Mouse (Mus musculus) liver (tissue): Measurements from ENCODE around the gene Gm21304.
"Not testable (repeated sequence)": the region's sequence is repeated elsewhere in the genome, so short reads cannot be mapped to it uniquely, and the experiment has no call there.

Experiments
- DNase-seq: peaks from one replicate; pipeline ENCODE4 v3.0.0-alpha.2; 2020; ENCODE audit warnings: mixed read lengths

Gm21304 gene

DNA sequence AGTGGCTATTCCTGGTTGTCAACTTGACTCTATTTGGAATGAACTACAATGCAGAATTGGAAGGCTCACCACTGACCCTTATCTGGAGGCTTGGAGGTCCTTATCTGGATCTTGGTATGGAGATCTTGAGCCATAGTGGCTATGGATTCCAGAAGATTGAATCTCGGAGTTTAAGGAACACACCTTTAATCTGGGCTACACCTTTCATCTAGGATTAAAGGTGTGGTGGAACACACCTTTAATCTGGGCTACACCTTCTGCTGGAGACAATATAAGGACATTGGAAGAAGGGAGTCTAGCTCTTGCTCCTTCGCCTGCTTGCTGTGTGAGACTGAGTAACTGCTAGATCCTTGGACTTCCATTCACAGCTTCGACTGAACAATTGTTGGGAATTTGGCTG lies at the start of gene Gm21304:
Gene Gm21304, plus strand, starts transcription at position 301 of the 400 bp plus-strand sequence.
- DNase-seq = not testable (repeated sequence)

DNA sequence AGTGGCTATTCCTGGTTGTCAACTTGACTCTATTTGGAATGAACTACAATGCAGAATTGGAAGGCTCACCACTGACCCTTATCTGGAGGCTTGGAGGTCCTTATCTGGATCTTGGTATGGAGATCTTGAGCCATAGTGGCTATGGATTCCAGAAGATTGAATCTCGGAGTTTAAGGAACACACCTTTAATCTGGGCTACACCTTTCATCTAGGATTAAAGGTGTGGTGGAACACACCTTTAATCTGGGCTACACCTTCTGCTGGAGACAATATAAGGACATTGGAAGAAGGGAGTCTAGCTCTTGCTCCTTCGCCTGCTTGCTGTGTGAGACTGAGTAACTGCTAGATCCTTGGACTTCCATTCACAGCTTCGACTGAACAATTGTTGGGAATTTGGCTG lies 25.6 kb upstream of the Gm21304 start, which contains the start of gene Gm21293:
Gene Gm21293, plus strand, starts transcription at position 301 of the 400 bp plus-strand sequence.
- not testable (repeated sequence) for DNase-seq

DNA sequence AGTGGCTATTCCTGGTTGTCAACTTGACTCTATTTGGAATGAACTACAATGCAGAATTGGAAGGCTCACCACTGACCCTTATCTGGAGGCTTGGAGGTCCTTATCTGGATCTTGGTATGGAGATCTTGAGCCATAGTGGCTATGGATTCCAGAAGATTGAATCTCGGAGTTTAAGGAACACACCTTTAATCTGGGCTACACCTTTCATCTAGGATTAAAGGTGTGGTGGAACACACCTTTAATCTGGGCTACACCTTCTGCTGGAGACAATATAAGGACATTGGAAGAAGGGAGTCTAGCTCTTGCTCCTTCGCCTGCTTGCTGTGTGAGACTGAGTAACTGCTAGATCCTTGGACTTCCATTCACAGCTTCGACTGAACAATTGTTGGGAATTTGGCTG lies 17.1 kb upstream of the Gm21304 start, which contains the start of gene Gm6763:
Gene Gm6763, plus strand, starts transcription at position 301 of the 400 bp plus-strand sequence.
- DNase-seq = not testable (repeated sequence)

DNA sequence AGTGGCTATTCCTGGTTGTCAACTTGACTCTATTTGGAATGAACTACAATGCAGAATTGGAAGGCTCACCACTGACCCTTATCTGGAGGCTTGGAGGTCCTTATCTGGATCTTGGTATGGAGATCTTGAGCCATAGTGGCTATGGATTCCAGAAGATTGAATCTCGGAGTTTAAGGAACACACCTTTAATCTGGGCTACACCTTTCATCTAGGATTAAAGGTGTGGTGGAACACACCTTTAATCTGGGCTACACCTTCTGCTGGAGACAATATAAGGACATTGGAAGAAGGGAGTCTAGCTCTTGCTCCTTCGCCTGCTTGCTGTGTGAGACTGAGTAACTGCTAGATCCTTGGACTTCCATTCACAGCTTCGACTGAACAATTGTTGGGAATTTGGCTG lies 8.6 kb upstream of the Gm21304 start, which contains the start of gene Gm8764:
Gene Gm8764, plus strand, starts transcription at position 301 of the 400 bp plus-strand sequence.
- DNase-seq = not testable (repeated sequence)

DNA sequence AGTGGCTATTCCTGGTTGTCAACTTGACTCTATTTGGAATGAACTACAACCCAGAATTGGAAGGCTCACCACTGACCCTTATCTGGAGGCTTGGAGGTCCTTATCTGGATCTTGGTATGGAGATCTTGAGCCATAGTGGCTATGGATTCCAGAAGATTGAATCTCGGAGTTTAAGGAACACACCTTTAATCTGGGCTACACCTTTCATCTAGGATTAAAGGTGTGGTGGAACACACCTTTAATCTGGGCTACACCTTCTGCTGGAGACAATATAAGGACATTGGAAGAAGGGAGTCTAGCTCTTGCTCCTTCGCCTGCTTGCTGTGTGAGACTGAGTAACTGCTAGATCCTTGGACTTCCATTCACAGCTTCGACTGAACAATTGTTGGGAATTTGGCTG lies 8.4 kb downstream of the Gm21304 start, which contains the start of gene Gm21312:
Gene Gm21312, plus strand, starts transcription at position 301 of the 400 bp plus-strand sequence.
- not testable (repeated sequence) for DNase-seq

DNA sequence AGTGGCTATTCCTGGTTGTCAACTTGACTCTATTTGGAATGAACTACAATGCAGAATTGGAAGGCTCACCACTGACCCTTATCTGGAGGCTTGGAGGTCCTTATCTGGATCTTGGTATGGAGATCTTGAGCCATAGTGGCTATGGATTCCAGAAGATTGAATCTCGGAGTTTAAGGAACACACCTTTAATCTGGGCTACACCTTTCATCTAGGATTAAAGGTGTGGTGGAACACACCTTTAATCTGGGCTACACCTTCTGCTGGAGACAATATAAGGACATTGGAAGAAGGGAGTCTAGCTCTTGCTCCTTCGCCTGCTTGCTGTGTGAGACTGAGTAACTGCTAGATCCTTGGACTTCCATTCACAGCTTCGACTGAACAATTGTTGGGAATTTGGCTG lies 16.9 kb downstream of the Gm21304 start, which contains the start of gene Gm20765:
Gene Gm20765, plus strand, starts transcription at position 301 of the 400 bp plus-strand sequence.
- not testable (repeated sequence) for DNase-seq

DNA sequence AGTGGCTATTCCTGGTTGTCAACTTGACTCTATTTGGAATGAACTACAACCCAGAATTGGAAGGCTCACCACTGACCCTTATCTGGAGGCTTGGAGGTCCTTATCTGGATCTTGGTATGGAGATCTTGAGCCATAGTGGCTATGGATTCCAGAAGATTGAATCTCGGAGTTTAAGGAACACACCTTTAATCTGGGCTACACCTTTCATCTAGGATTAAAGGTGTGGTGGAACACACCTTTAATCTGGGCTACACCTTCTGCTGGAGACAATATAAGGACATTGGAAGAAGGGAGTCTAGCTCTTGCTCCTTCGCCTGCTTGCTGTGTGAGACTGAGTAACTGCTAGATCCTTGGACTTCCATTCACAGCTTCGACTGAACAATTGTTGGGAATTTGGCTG lies 25.4 kb downstream of the Gm21304 start, which contains the start of gene Gm4340:
Gene Gm4340, plus strand, starts transcription at position 301 of the 400 bp plus-strand sequence.
- not testable (repeated sequence) for DNase-seq

DNA sequence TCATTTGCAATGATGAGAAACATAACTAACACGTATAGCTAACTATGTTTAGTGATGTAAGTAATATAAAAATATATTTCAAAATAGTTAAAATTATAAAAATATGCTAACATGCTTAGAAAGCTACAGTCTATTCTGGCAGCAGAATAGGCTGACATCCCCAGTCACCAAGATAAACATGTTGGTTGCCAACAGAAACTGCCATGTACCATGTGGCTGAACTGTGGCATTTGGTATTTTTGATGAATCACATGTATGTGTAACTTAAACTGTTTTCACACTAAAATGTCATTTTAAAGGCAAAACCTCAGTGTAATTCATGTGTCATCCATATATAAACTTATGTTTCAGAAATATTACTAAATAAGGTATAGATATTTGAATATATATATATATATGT lies 41.3 kb downstream of the Gm21304 start:
- no peak for DNase-seq

DNA sequence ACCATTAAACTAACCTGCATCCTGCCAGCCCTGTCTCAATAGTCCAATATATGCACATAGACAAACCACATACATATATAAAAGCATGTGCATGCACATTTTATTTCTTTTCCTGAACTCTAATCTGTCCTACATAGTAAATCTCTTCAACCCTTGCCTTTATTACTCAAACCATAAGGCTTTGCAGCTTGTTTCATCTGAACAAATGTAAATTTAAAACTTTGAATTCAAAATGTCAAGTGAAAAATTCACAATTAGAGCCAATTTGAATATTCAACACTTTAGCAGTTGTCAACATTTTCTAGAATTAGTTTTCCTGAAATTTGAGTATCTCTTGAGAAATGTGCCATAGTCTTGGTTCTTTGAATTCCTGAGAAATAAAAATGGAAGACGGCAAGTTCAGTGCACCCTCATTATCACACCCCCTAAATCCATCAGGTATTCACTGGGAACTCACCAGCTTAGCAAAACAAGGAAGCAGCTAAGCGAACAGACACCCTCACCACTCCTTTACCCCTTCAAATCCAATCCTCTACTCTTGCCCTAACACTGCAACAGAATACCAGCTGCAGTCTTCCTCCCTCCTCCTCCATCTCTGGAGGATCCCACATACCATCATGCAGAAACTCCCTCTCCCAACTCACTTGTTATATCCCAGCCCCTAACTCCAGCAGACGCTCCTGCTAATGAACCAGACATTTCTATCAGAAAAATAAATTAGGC lies 42.1 kb downstream of the Gm21304 start:
- no peak for DNase-seq

DNA sequence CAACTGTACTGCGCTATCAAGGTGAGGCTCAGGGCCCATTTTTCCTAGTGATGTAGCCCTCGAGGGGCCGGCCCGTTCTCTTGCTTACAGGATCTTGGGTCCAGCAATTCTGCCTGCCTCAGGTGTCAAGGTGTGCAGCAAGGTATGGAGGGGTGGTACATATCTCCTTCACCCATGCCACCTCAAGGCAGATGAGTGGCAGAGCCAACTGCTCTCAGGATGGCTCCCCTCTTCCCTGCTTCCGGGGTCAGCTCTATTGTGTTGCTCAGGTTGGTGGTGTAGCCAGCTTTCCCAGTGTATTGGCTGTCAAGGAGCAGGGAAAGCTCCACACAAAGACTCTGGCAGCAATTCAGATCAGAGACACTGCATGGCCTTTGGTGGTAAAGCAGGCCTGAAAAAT lies 46.2 kb downstream of the Gm21304 start:
- no peak for DNase-seq
